Mouse (Mus musculus) thymus, adult 18-20 months (tissue): ENCODE measurements at regions not wholly inside any gene's neighbourhood (a gene's known extent, or its start where the extent isn't known, plus 50 kb on each side); places are given as distances from the start of the nearest gene placed in this dataset.

Experiments
- DNase-seq, 2 experiments: peaks; one replicate each; pipeline ENCODE4 v3.0.0; 2022; ENCODE audit warnings: mixed read lengths in 2 of 2

- no peak for DNase-seq
These were observed 242.9 kb upstream of the Tbx3 start for GRCm38 (mm10) chr5:119427511-119428019.

GRCm38 (mm10) chr5:119431271-119431756 lies 239.2 kb upstream of the Tbx3 start:
- no peak for DNase-seq

- DNase-seq = no peak
These were observed 235.9 kb upstream of the Tbx3 start for GRCm38 (mm10) chr5:119434572-119434971.

GRCm38 (mm10) chr5:119448494-119448893 lies 222.0 kb upstream of the Tbx3 start:
- DNase-seq = no peak

GRCm38 (mm10) chr5:119449166-119449565 lies 221.3 kb upstream of the Tbx3 start:
- no peak for DNase-seq

GRCm38 (mm10) chr5:119459751-119460150 lies 210.7 kb upstream of the Tbx3 start:
- no peak for DNase-seq

- DNase-seq = no peak
These were observed 207.6 kb upstream of the Tbx3 start for GRCm38 (mm10) chr5:119462659-119463530.

- no peak for DNase-seq
These were observed 205.9 kb upstream of the Tbx3 start for GRCm38 (mm10) chr5:119464553-119464952.

- no peak for DNase-seq
These were observed 203.0 kb upstream of the Tbx3 start for GRCm38 (mm10) chr5:119467346-119468085.

GRCm38 (mm10) chr5:119477926-119478325 lies 192.5 kb upstream of the Tbx3 start:
- DNase-seq = no peak

- DNase-seq = no peak
These were observed 192.1 kb upstream of the Tbx3 start for GRCm38 (mm10) chr5:119478331-119478730.

- DNase-seq = no peak
These were observed 190.0 kb upstream of the Tbx3 start for GRCm38 (mm10) chr5:119480191-119481190.

- no peak for DNase-seq
These were observed 186.8 kb upstream of the Tbx3 start for GRCm38 (mm10) chr5:119483706-119484105.

- no peak for DNase-seq
These were observed 184.3 kb upstream of the Tbx3 start for GRCm38 (mm10) chr5:119486196-119486595.

GRCm38 (mm10) chr5:119487184-119487583 lies 183.3 kb upstream of the Tbx3 start:
- DNase-seq = no peak

- DNase-seq = no peak
These were observed 173.0 kb upstream of the Tbx3 start for GRCm38 (mm10) chr5:119497501-119497900.

GRCm38 (mm10) chr5:119498431-119498830 lies 172.0 kb upstream of the Tbx3 start:
- no peak for DNase-seq

- no peak for DNase-seq
These were observed 162.8 kb upstream of the Tbx3 start for GRCm38 (mm10) chr5:119507709-119508108.

- no peak for DNase-seq
These were observed 151.8 kb upstream of the Tbx3 start for GRCm38 (mm10) chr5:119518506-119519252.

- no peak for DNase-seq
These were observed 146.3 kb upstream of the Tbx3 start for GRCm38 (mm10) chr5:119524171-119524570.

GRCm38 (mm10) chr5:119525960-119526359 lies 144.5 kb upstream of the Tbx3 start:
- no peak for DNase-seq

GRCm38 (mm10) chr5:119530009-119530408 lies 140.5 kb upstream of the Tbx3 start:
- no peak for DNase-seq
